Mouse (Mus musculus): ENCODE results near the gene Sh3pxd2a.

Sh3pxd2a gene

GRCm38 (mm10) chr19:47224743-47225142 is 239.5 kb downstream of the Sh3pxd2a start:
- Histone ChIP-seq H3K4me1 (replicated peaks; ENCODE audit: low read depth, low read length) (peaks cover 59% of the 10 kb centered on the region), H3K27me3 (ENCODE audit: insufficient read depth, low read length) (no peaks in the 10 kb centered on the region), H3K36me3 (ENCODE audit: insufficient read depth, low read length) (no peaks in the 10 kb centered on the region), H3K9me3 (ENCODE audit: low read length) (no peaks in the 10 kb centered on the region), H3K4me3 (replicated peaks; ENCODE audit: low read length) (no peak overlapping the region)
- TF ChIP-seq POU5F1 (IDR thresholded peaks at IDR 0.05; ENCODE audit: borderline replicate concordance, low read length) (no peak), NANOG (IDR thresholded peaks at IDR 0.05; ENCODE audit: borderline replicate concordance, low read length) (no peak)

DNA sequence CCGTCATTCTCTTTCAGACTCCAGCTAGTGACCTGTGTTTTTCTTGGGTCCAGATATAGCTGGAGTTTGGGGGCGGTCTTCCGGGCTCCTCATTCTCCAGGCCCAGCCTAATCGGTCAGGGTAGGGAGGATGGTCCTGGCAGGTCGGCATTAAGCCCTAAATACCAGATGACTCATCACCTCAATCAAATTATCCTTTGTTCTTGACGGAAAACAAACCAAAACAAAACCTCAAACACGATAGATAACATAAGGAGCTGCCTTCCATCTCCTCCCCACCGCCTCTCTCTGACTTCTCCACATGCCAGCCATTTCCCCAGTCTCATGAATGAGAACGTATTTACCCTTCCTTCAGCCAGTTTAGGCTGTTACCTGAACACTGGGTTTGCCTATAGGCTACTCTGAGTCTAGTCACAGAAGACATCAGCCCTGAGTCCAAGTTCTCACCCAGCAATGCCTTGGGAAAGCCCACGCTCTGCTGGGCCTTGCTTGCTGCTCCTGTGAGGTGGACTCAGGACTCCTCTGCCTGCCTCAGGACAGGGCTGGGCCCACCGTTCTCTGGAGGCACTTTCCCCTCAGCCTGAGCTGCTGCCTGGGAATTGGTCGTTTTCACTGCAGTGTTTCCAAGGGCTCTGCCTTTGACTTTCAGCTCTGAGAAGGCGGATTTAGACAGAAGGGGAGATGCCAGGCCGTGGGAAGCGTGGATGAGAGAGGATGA is 241.2 kb downstream of the Sh3pxd2a start:
- TF ChIP-seq NANOG (IDR thresholded peaks at IDR 0.05; ENCODE audit: borderline replicate concordance, low read length), result no peak
- no peak for TF ChIP-seq CTCF (conservative IDR thresholded peaks at IDR 0.05; ENCODE audit: low read length)
- TF ChIP-seq POU5F1 (IDR thresholded peaks at IDR 0.05; ENCODE audit: borderline replicate concordance, low read length), result no peak
- Histone ChIP-seq H3K4me1 (replicated peaks; ENCODE audit: low read depth, low read length) (peaks cover 53% of the 10 kb centered on the region), H3K27me3 (ENCODE audit: insufficient read depth, low read length) (no peaks in the 10 kb centered on the region), H3K4me3 (replicated peaks; ENCODE audit: low read length) (no peak overlapping the region), H3K36me3 (ENCODE audit: insufficient read depth, low read length) (no peaks in the 10 kb centered on the region), H3K9me3 (ENCODE audit: low read length) (peaks cover 4% of the 10 kb centered on the region)

DNA sequence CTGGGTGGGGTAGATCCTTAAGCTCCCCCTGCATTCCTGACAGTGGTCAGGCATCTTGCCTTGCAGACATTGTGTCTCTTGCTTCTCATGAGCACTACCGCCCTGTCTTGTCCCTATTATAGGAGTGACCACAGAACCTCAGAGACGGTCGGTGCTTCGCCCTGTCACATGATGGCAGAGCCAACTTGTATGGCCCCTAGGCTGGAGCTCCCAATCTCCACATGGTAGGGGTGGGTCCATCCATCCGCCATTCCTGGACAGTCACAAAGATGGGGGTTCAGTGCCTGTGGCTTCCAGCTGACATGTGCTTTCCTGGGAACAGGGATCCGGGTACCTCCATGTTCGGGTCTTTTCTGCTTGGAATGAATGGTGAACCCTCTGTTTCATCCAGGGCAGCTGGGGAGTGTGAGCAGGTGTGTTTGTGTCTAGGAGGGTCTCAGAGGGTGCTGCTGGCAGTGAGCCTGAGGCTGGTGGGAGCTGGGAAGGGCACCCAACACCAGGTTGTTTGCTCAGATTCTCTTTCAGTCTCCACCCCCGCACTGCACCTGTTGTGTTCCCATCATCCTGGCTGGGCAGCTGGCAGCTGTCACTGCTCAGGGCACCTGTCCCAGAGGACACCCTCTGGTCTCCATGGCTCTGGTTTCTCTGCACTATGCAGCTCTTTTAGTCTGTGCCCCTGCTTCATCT is 241.9 kb downstream of the Sh3pxd2a start:
- no peaks in the 10 kb centered on the region for H3K36me3 ChIP-seq (ENCODE audit: insufficient read depth, low read length)
- no peak for TF ChIP-seq NANOG (IDR thresholded peaks at IDR 0.05; ENCODE audit: borderline replicate concordance, low read length)
- no peak for TF ChIP-seq CTCF (conservative IDR thresholded peaks at IDR 0.05; ENCODE audit: low read length)
- no peak for TF ChIP-seq POU5F1 (IDR thresholded peaks at IDR 0.05; ENCODE audit: borderline replicate concordance, low read length)
- H3K4me3 ChIP-seq (replicated peaks; ENCODE audit: low read length), result 0 out of 2 replicates have a peak overlapping the region, but pooled peaks have one; percentile 13
- H3K9me3 ChIP-seq (ENCODE audit: low read length), result peaks cover 11% of the 10 kb centered on the region
- H3K4me1 ChIP-seq (replicated peaks; ENCODE audit: low read depth, low read length), result peaks cover 47% of the 10 kb centered on the region
- H3K27me3 ChIP-seq (ENCODE audit: insufficient read depth, low read length), result no peaks in the 10 kb centered on the region

DNA sequence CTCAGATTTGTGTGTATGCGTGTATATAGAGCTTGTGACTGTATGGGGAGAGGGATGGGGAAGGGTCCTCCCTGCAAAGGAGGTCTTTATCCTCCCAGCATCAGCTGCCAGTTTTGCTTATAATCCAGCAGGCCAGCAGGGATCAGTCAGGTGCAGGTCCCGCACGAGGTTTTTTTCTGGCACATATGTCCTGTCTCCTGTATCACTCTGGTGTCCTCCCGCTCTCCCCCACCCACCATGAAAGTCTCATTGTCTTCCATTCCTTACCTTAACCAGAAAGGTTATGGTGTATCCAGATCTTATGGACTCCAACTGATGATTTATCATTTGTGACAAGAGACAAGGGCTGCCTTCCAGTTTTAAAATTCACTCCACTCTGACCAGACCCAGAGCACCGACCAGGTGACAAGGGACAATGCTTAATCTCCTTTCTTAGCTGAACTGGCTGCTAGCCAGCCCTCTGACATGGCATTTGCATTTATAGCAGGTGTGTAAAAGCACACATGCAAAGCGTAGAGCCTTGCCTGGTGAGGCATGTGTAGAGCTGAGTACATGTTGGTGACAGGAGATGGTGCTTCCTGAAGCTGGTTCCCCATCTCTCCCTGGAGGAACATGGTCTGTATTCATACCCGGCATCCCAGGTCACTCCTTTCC is 242.6 kb downstream of the Sh3pxd2a start:
- H3K4me3 ChIP-seq (replicated peaks; ENCODE audit: low read length), result no peak overlapping the region
- peaks cover 40% of the 10 kb centered on the region for H3K4me1 ChIP-seq (replicated peaks; ENCODE audit: low read depth, low read length)
- H3K27me3 ChIP-seq (ENCODE audit: insufficient read depth, low read length), result no peaks in the 10 kb centered on the region
- TF ChIP-seq CTCF (conservative IDR thresholded peaks at IDR 0.05; ENCODE audit: low read length) (no peak), POU5F1 (IDR thresholded peaks at IDR 0.05; ENCODE audit: borderline replicate concordance, low read length) (no peak)
- H3K36me3 ChIP-seq (ENCODE audit: insufficient read depth, low read length), result no peaks in the 10 kb centered on the region
- peaks cover 14% of the 10 kb centered on the region for H3K9me3 ChIP-seq (ENCODE audit: low read length)

- TF ChIP-seq NANOG (IDR thresholded peaks at IDR 0.05; ENCODE audit: borderline replicate concordance, low read length) (no peak), POU5F1 (IDR thresholded peaks at IDR 0.05; ENCODE audit: borderline replicate concordance, low read length) (no peak), CTCF (conservative IDR thresholded peaks at IDR 0.05; ENCODE audit: low read length) (no peak)
- peaks cover 14% of the 10 kb centered on the region for H3K9me3 ChIP-seq (ENCODE audit: low read length)
- H3K4me1 ChIP-seq (replicated peaks; ENCODE audit: low read depth, low read length), result peaks cover 39% of the 10 kb centered on the region
- no peaks in the 10 kb centered on the region for H3K27me3 ChIP-seq (ENCODE audit: insufficient read depth, low read length)
- H3K4me3 ChIP-seq (replicated peaks; ENCODE audit: low read length), result no peak overlapping the region
- H3K36me3 ChIP-seq (ENCODE audit: insufficient read depth, low read length), result no peaks in the 10 kb centered on the region
Measured at GRCm38 (mm10) chr19:47221006-47221405, 243.2 kb downstream of the Sh3pxd2a start.

DNA sequence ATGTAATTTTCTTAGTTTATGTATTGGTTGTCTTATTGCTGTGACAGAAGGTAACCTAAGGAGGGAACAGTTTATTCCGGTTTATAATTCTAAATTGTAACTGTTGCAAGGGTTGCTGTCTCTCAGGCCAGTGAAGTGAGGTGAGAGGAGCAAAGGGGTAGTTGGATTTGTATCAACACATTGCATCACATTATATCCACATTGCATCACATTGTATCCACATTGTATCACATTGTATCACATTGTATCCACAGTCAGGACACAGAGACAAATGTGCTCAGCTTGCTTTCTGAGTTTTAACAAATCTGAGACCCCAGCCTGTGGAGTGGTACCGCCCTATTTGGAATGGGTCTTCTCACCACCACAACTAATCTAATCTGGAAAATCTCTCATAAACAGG is 244.0 kb downstream of the Sh3pxd2a start:
- TF ChIP-seq POU5F1 (IDR thresholded peaks at IDR 0.05; ENCODE audit: borderline replicate concordance, low read length) (no peak), NANOG (IDR thresholded peaks at IDR 0.05; ENCODE audit: borderline replicate concordance, low read length) (no peak), CTCF (conservative IDR thresholded peaks at IDR 0.05; ENCODE audit: low read length) (no peak)

DNA sequence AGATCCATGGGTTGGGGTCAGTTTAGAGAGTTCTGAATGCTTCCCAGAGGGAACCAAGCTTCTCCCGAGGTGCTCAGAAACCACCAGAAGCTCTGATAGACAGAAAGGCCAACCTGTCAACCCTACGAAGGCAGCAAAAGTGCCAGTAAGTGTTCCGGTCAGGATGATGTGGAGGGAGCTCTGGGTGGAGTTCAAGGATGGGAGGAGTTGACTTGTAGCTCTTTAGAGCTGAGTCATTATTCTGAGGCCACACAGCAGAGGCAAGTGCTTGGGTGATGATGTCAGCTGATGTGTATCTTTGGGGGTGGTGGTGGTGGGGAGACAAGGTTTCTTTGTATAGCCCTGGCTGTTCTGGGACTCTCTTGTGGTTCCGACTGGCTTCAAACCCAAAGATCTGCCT is 244.6 kb downstream of the Sh3pxd2a start:
- Histone ChIP-seq H3K4me1 (replicated peaks; ENCODE audit: low read depth, low read length) (peaks cover 39% of the 10 kb centered on the region), H3K27me3 (ENCODE audit: insufficient read depth, low read length) (no peaks in the 10 kb centered on the region), H3K36me3 (ENCODE audit: insufficient read depth, low read length) (no peaks in the 10 kb centered on the region), H3K4me3 (replicated peaks; ENCODE audit: low read length) (no peak overlapping the region), H3K9me3 (ENCODE audit: low read length) (peaks cover 14% of the 10 kb centered on the region)
- TF ChIP-seq POU5F1 (IDR thresholded peaks at IDR 0.05; ENCODE audit: borderline replicate concordance, low read length) (no peak), NANOG (IDR thresholded peaks at IDR 0.05; ENCODE audit: borderline replicate concordance, low read length) (no peak), CTCF (conservative IDR thresholded peaks at IDR 0.05; ENCODE audit: low read length) (no peak)

More for the DNA sequence above, 244.0 kb downstream of the Sh3pxd2a start:
- H3K4me1 ChIP-seq (replicated peaks; ENCODE audit: low read depth, low read length), result peaks cover 39% of the 10 kb centered on the region
- H3K4me3 ChIP-seq (replicated peaks; ENCODE audit: low read length), result no peak overlapping the region
- H3K36me3 ChIP-seq (ENCODE audit: insufficient read depth, low read length), result no peaks in the 10 kb centered on the region
- H3K27me3 ChIP-seq (ENCODE audit: insufficient read depth, low read length), result no peaks in the 10 kb centered on the region
- peaks cover 14% of the 10 kb centered on the region for H3K9me3 ChIP-seq (ENCODE audit: low read length)

DNA sequence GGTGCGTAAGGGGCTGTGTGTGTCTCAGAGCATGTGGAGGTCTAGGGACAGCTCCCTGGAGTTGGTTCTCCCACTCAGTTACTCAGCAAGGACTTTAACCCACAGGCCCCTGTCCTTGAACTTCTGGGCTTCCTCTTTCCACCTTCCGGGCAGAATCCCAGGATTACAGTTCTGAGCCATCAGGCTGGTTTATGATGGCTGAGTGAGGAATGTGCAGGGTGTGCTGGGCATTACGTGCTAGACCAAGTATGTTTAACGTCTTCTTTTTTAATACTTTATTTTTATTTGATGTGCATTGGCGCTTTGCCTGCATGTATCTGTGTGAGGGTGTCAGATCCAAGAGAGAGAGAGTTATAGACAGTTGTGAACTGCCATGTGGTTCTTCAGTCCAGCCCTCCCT is 247.4 kb downstream of the Sh3pxd2a start:
- Histone ChIP-seq H3K36me3 (ENCODE audit: insufficient read depth, low read length) (no peaks in the 10 kb centered on the region), H3K4me3 (replicated peaks; ENCODE audit: low read length) (no peak overlapping the region), H3K9me3 (ENCODE audit: low read length) (peaks cover 14% of the 10 kb centered on the region), H3K4me1 (replicated peaks; ENCODE audit: low read depth, low read length) (peaks cover 23% of the 10 kb centered on the region), H3K27me3 (ENCODE audit: insufficient read depth, low read length) (no peaks in the 10 kb centered on the region)
- TF ChIP-seq CTCF (conservative IDR thresholded peaks at IDR 0.05; ENCODE audit: low read length), result no peak
- TF ChIP-seq NANOG (IDR thresholded peaks at IDR 0.05; ENCODE audit: borderline replicate concordance, low read length), result no peak
- no peak for TF ChIP-seq POU5F1 (IDR thresholded peaks at IDR 0.05; ENCODE audit: borderline replicate concordance, low read length)
